Mouse (Mus musculus) stomach, postnatal 0 days (tissue): ENCODE results near the gene Fam221b. TPM values are rescaled to one million over a fixed set of nuclear protein-coding genes. Genes with fewer than 3 reads are reported as not detected.

ENCODE experiments used
- ATAC-seq: fragments of 200-750 bp; cut with Nextera tagmentation; 2 replicates; pipeline ENCODE4 v1.8.0; 2017; ENCODE audit not compliant: low FRiP score, low TSS enrichment
- DNase-seq: peaks from one replicate; pipeline ENCODE4 v3.0.0-alpha.2; 2016; ENCODE audit warnings: low spot score
- H3K27ac ChIP-seq: fragments of 300-500 bp; sonication (generic); replicated peaks from 2 replicates; pipeline ENCODE4 v1.5.1; 2014; ENCODE audit warnings: mild to moderate bottlenecking, control low read depth
- H3K27me3 ChIP-seq: fragments of 300-500 bp; sonication (generic); 2 replicates; pipeline ENCODE4 v1.6.1; 2014; ENCODE audit warnings: low read length; ENCODE audit not compliant: control insufficient read depth, insufficient read depth
- H3K36me3 ChIP-seq: fragments of 300-500 bp; sonication (generic); 2 replicates; pipeline ENCODE4 v1.6.1; 2014; ENCODE audit warnings: low read length, mixed read lengths; ENCODE audit not compliant: control insufficient read depth, insufficient read depth
- H3K4me1 ChIP-seq: fragments of 300-500 bp; sonication (generic); replicated peaks from 2 replicates; pipeline ENCODE4 v1.6.1; 2014; ENCODE audit warnings: antibody characterized with exemption; ENCODE audit not compliant: control insufficient read depth, insufficient read depth
- H3K4me2 ChIP-seq: fragments of 300-500 bp; sonication (generic); replicated peaks from 2 replicates; pipeline ENCODE4 v1.6.1; 2014; ENCODE audit warnings: low read depth, mild to moderate bottlenecking, control low read depth, moderate library complexity
- H3K4me3 ChIP-seq: fragments of 300-500 bp; sonication (generic); 2 replicates; pipeline ENCODE4 v1.5.1; 2014; ENCODE audit warnings: low read depth, low read length, control low read depth
- H3K9ac ChIP-seq: fragments of 300-500 bp; sonication (generic); 2 replicates; pipeline ENCODE4 v1.6.1; 2014; ENCODE audit warnings: mild to moderate bottlenecking, low read length, control low read depth, mixed read lengths
- H3K9me3 ChIP-seq: fragments of 300-500 bp; sonication (generic); 2 replicates; pipeline ENCODE4 v1.6.1; 2016; ENCODE audit warnings: low read length; ENCODE audit not compliant: control insufficient read depth
- CTCF ChIP-seq: IDR thresholded peaks from 2 replicates; pipeline ENCODE4 v1.5.1; 2016; ENCODE audit warnings: antibody characterized with exemption, low read depth, mild to moderate bottlenecking, moderate library complexity
- EP300 ChIP-seq: optimal IDR thresholded peaks from 2 replicates; pipeline ENCODE3; 2016; ENCODE audit warnings: antibody characterized with exemption
- WGBS: fragments of 180-500 bp; shearing (Covaris S2); extraction: QIAGEN DNeasy Blood & Tissue Kit; methylation state at CpG from one replicate; pipeline ENCODE4 v1.1.7; 2014; 5-methylcytosine and 5-hydroxymethylcytosine counted together
- polyA plus RNA-seq: library from polyadenylated mRNA; unstranded; fragments of >200 nt; fragmentation: Nextera tagmentation; extraction: Ambion mirVana; gene quantifications from 2 replicates; pipeline ENCODE4 v1.2.1, GENCODE M21; 2015

The Fam221b gene
- polyA plus RNA-seq, 1 experiment from 2014 or later: 3.6 TPM

DNA sequence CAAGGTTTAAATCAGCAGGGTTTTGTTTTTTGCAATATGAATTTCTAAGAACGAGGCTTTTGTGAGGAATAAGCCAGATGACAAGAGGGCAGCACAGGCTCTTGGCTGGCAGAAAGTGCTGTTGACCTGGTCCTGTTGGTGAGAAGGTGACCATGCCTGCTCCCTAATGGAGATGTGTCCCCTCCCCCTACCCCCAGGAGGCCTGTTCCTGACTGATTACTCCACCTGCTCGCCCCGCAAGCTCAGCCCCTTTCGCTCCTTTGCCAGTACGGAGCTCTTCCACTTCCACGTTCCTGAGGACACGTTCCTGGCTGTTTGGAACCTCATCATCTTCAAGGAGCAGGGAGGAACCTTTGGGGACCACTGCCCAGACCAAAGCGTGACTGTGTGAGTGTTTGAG, 4.8 kb upstream of the Fam221b start:
- H3K9me3 ChIP-seq: no peaks in the 10 kb centered on the region
- ATAC-seq (no peak), DNase-seq (no peak)
- no peak overlapping the region for H3K4me2 ChIP-seq
- H3K36me3 ChIP-seq: no peaks in the 10 kb centered on the region; the same call in 1 of the 2 replicates
- no peaks in the 10 kb centered on the region for H3K27me3 ChIP-seq
- no peak overlapping the region for H3K9ac ChIP-seq
- H3K4me3 ChIP-seq: no peak overlapping the region
- H3K4me1 ChIP-seq: 0 out of 2 replicates have a peak, but pooled peaks cover 4% of the 10 kb centered on the region
- TF ChIP-seq EP300 (no peak), CTCF (no peak)
- no peak overlapping the region for H3K27ac ChIP-seq
- WGBS: 71% methylated on average over 8 of the region's 8 CpGs

DNA sequence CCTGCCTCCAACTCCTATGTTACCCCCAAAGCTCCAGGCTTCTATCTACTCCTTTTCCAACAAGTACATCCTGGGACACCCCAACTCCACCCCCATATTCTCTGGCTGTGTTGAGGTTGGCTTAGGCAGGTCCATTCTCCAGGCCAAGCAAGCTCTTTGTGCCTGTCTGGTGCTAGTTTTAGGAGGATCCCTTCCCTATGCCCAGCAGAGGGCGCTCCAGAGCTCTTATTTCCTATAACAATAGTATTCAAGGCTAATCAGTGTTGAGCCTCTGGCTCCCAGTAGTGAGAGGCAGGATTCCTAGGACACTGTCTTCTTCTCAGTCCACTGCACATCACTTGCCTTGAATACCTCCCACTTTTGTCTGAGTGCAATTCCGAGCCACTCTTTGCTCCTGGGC, 3.1 kb upstream of the Fam221b start:
- WGBS: 15% methylated on average over 2 of the region's 2 CpGs
- Histone ChIP-seq H3K27ac (no peak overlapping the region), H3K9me3 (no peaks in the 10 kb centered on the region), H3K4me3 (no peak overlapping the region), H3K36me3 (no peaks in the 10 kb centered on the region; the same call in 1 of the 2 replicates), H3K9ac (no peak overlapping the region), H3K4me2 (no peak overlapping the region), H3K27me3 (no peaks in the 10 kb centered on the region), H3K4me1 (0 out of 2 replicates have a peak, but pooled peaks cover 4% of the 10 kb centered on the region)
- TF ChIP-seq EP300 (no peak), CTCF (peak; percentile 89)
- ATAC-seq: 0 out of 2 replicates have a peak, but pooled peaks have one; percentile 11
- DNase-seq: peak; percentile 89

DNA sequence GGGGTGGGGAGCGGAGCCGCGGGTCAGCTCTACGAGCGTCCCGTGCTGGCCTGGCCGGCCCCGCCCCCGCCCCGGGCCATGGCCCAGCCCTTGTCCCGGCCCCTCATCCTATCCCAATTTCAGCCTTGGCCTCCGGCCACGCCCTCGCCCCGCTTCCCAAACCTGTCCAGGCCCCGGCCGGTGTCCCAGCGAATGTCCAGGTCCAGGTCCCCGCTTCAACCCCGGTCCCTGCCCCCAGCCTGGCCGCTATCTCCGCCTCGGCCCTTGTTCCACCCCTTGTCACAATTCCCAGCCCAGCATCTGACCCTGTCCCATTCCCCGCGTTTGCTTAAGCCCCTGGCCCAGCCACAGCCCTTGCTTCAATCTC, 466 bp upstream of the Fam221b start:
- H3K4me3 ChIP-seq: peak overlapping the region; percentile 83
- H3K27me3 ChIP-seq: no peaks in the 10 kb centered on the region
- peak overlapping the region; percentile 93 for H3K4me2 ChIP-seq
- ATAC-seq (no peak), DNase-seq (no peak)
- WGBS: 0% methylated on average over 20 of the region's 25 CpGs
- peak overlapping the region; percentile 73 for H3K27ac ChIP-seq
- peak overlapping the region; percentile 90 for H3K9ac ChIP-seq
- no peaks in the 10 kb centered on the region for H3K9me3 ChIP-seq
- no peaks in the 10 kb centered on the region for H3K36me3 ChIP-seq
- TF ChIP-seq CTCF (no peak), EP300 (no peak)
- 0 out of 2 replicates have a peak, but pooled peaks cover 4% of the 10 kb centered on the region for H3K4me1 ChIP-seq

DNA sequence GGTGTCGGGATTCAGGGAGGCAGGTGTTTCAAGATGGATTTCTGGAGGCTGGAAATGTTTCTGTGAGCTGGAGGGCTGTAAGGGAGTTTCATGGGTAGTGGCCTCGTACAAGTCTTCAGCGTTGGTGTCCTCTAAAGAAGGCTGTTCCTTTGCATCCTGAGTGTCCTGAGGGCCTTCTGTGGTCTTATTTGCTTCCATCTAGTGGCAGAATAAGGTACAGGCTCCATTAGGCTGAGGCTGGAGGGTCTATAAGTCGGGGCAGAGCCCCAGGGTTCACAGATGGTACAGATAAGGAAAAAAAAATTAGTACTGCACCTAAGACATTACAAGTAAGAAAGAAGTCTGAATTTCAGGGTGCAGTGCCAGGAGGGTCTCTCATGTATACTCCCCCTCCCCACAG, 2.5 kb downstream of the Fam221b start:
- 24% methylated on average over 4 of the region's 4 CpGs for WGBS
- Histone ChIP-seq H3K4me3 (no peak overlapping the region), H3K27me3 (no peaks in the 10 kb centered on the region), H3K9ac (no peak overlapping the region), H3K27ac (no peak overlapping the region), H3K36me3 (no peaks in the 10 kb centered on the region), H3K4me2 (no peak overlapping the region), H3K4me1 (0 out of 2 replicates have a peak, but pooled peaks cover 4% of the 10 kb centered on the region), H3K9me3 (no peaks in the 10 kb centered on the region)
- DNase-seq (no peak), ATAC-seq (no peak)
- TF ChIP-seq EP300 (no peak), CTCF (peak; percentile 70)

DNA sequence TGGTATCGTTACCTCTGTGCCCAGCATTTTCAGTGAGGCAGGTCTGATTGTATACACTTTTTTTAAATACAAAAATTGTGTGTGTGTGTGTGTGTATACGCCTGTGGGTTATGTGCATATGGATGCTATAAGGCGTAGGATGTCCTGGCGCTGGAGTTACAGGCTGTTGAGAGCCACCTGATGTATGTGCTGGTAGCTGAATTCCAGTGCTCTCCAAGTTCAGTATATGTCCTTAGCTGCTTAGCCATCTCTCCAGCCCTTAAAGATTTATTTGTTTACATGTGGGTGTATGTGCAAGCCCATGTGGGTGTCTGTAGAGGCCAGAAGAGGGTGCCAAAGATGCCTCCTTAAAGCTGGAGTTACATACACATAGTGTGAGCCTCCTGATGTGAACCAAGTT, 11.8 kb downstream of the Fam221b start:
- Histone ChIP-seq H3K27me3 (no peaks in the 10 kb centered on the region), H3K9ac (no peak overlapping the region), H3K4me2 (peak overlapping the region; percentile 63; the same call in 1 of the 2 replicates), H3K9me3 (no peaks in the 10 kb centered on the region), H3K27ac (no peak overlapping the region), H3K4me3 (peak overlapping the region; percentile 73; the same call in 1 of the 2 replicates), H3K4me1 (no peaks in the 10 kb centered on the region), H3K36me3 (no peaks in the 10 kb centered on the region)
- TF ChIP-seq EP300: no peak
- peak; percentile 28 for TF ChIP-seq CTCF
- WGBS: 60% methylated on average over 4 of the region's 4 CpGs
- ATAC-seq: no peak
- DNase-seq: no peak

DNA sequence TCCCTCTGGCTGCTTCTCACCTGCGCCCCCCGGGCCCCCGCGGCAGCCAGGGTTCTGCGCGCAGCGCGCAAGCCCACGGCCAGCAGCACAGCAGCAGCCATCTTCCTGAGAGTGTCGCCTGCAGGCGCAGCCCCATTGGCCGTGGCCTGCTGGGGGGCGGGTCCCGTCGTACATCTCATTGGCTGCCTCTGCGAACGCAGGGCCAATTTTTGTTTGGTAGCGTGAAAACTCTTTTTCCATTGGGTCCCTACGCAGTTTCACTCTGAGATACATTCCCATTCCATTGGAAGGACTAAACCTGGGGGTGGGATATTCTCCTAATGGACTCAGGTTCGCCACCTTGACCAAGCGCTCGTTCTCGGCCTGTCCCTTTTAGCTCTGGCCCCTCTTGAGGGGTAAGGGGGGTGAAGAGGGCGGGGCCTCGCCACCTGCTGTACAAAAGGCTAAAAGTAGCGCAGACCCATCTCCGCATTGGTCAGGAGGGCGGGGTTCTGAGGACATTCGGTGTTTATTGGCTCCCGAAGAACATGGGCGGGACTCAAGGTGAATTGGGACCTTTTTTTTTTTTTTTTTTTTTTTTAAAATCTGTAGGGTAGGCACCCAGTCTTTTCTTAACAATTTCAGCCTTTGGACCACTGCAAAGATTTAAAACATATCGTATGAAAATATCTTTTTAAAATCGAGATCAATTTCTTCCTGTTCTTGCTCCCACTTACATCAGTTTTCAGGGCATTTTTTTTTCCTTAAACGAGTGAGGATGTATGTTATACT, 12.4 kb downstream of the Fam221b start, which contains the start of gene Hint2:
Gene Hint2 (minus strand): TSS at position 128 of the 771 bp plus-strand sequence.
- peak; percentile 97 for ATAC-seq
- H3K4me1 ChIP-seq: no peaks in the 10 kb centered on the region
- H3K27ac ChIP-seq: peak within 1 kb of the TSS; percentile 86
- TF ChIP-seq EP300 (no peak), CTCF (no peak; the same call in none of the 2 replicates)
- H3K27me3 ChIP-seq: no peaks in the 10 kb centered on the region
- WGBS: under 1% methylated on average over 34 of the region's 34 CpGs
- H3K9me3 ChIP-seq: no peaks in the 10 kb centered on the region
- peak; percentile 95 for DNase-seq
- H3K4me3 ChIP-seq: peak within 1 kb of the TSS; percentile 73
- no peaks in the 10 kb centered on the region for H3K36me3 ChIP-seq
- H3K9ac ChIP-seq: peak within 1 kb of the TSS; percentile 92
- H3K4me2 ChIP-seq: peak within 1 kb of the TSS; percentile 63
